Mouse (Mus musculus) gastrocnemius, postnatal 4 days (tissue): ENCODE measurements around the gene Fut11. TPM values are rescaled to one million over a fixed set of nuclear protein-coding genes. Genes with fewer than 3 reads are reported as not detected.
A peak's percentile ranks its signal among the peaks of the same experiment; 100 is the strongest.
"Not testable (repeated sequence)": the region's sequence is repeated elsewhere in the genome, so short reads cannot be mapped to it uniquely, and the experiment has no call there.

Experiments
- DNase-seq, 2 experiments: peaks; one replicate each; pipeline ENCODE4 v3.0.0; 2021 to 2022; ENCODE audit warnings: low spot score in 2 of 2, mixed read lengths in 2 of 2
- total RNA-seq, 2 experiments: library from RNA; stranded (reverse); gene quantifications; 2 replicates each; pipeline ENCODE4 v1.2.3; 2021

Fut11 gene
- total RNA-seq, 2 experiments from 2014 or later: 16.0 to 16.4 TPM

- peak in 1 of 2 experiments; percentile 21 for DNase-seq
Measured at GRCm38 (mm10) chr14:20673735-20674063, 21.1 kb upstream of the Fut11 start.

GRCm38 (mm10) chr14:20674064-20674833, 20.5 kb upstream of the Fut11 start, which contains the start of gene Sec24c:
Gene Sec24c, plus strand, starts transcription at chr14:20674308.
- peak; percentile 99 for DNase-seq

- no peak for DNase-seq
Measured at GRCm38 (mm10) chr14:20677906-20678305, 16.9 kb upstream of the Fut11 start.

GRCm38 (mm10) chr14:20681742-20682141, 13.0 kb upstream of the Fut11 start:
- no peak for DNase-seq

GRCm38 (mm10) chr14:20682498-20682897, 12.3 kb upstream of the Fut11 start:
- DNase-seq: no peak

- DNase-seq: no peak
Measured at GRCm38 (mm10) chr14:20686576-20686975, 8.2 kb upstream of the Fut11 start.

GRCm38 (mm10) chr14:20689009-20689408, 5.8 kb upstream of the Fut11 start:
- DNase-seq: no peak

GRCm38 (mm10) chr14:20691772-20692171, 3.0 kb upstream of the Fut11 start:
- DNase-seq: no peak

- DNase-seq: no peak
Measured at GRCm38 (mm10) chr14:20693589-20694101, 1.1 kb upstream of the Fut11 start.

- peak in 1 of 2 experiments; percentile 25 for DNase-seq
Measured at GRCm38 (mm10) chr14:20694185-20694883, 434 bp upstream of the Fut11 start.

- no peak for DNase-seq
Measured at GRCm38 (mm10) chr14:20695761-20696520, 1.2 kb downstream of the Fut11 start.

- no peak for DNase-seq
Measured at GRCm38 (mm10) chr14:20696986-20697385, 2.2 kb downstream of the Fut11 start.

GRCm38 (mm10) chr14:20698515-20698914, 3.7 kb downstream of the Fut11 start:
- no peak for DNase-seq

GRCm38 (mm10) chr14:20700362-20700761, 5.6 kb downstream of the Fut11 start:
- no peak for DNase-seq

GRCm38 (mm10) chr14:20701554-20701953, 6.8 kb downstream of the Fut11 start:
- DNase-seq: no peak

GRCm38 (mm10) chr14:20702096-20702740, 7.5 kb downstream of the Fut11 start:
- DNase-seq: no peak

GRCm38 (mm10) chr14:20702741-20703381, 8.1 kb downstream of the Fut11 start, which contains the start of gene Chchd1:
Gene Chchd1, plus strand, starts transcription at chr14:20703006.
- DNase-seq: peak; percentile 88 to 95

GRCm38 (mm10) chr14:20703461-20703860, 8.7 kb downstream of the Fut11 start:
- DNase-seq: not testable (repeated sequence)

- DNase-seq: peak; percentile 80 to 91
Measured at GRCm38 (mm10) chr14:20707201-20708190, 12.7 kb downstream of the Fut11 start, which contains the start of gene Zswim8. Gene Zswim8, plus strand, starts transcription at chr14:20707552.
